Mouse (Mus musculus): ENCODE data around the gene Rce1.

DNA sequence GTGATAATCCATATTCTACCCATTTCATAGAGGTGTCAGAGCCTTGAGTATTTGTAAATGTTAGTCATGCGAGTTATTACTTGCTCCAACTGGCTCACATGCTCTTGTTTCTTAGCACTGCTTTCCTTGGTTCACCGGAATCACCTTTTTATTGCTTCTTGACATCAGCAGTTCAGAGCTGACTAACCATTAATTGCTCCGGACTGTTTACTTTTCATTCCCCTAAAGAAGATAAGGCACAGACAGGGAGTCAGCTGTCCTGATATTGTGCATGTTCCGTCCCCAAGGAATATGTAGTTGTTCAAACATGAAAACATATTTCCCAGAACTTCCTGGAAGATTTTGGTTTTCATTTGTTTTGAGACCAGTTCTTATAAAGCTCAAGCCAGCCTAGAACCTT lies 45.3 kb upstream of the Rce1 start:
- TF ChIP-seq CTCF (conservative IDR thresholded peaks at IDR 0.05; ENCODE audit: low read length) (no peak), NANOG (IDR thresholded peaks at IDR 0.05; ENCODE audit: borderline replicate concordance, low read length) (no peak), POU5F1 (IDR thresholded peaks at IDR 0.05; ENCODE audit: borderline replicate concordance, low read length) (no peak)

Data from E14TG2a.4 (cell line).